Mouse (Mus musculus): ENCODE measurements around the gene Gm10260. TPM values are rescaled to one million over a fixed set of nuclear protein-coding genes. Genes with fewer than 3 reads are reported as not detected.

Gene Gm10260
- 20.1 and 24.5 TPM in 2 replicates for total RNA-seq (2014; fragmentation: Nextera tagmentation)
- total RNA-seq (2017) = 24.1 and 30.6 TPM in 2 replicates
- polyA plus RNA-seq (2012) = 1.1 and 1.6 TPM in 2 replicates

DNA sequence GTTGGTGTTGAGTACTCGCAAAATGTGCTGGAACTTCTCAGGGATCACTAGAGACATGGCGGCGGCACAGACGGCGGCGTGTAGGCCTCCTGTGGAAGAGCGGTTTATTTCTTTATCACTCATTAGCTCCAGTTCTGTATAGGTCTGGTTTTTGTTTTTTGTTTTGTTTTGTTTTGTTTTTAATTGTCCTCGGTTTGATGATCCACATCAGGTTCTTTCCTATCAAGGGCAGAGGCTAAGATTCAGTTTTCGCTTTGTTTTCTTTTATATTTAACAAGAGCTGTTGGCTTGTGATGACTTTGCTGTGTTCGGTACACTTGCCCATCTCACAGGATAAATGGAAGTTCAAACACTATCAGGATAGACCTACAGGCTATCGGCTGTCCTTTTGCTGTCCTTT lies at the start of gene Gm10260:
Gene Gm10260 (minus strand): TSS at position 101 of the 400 bp plus-strand sequence.
- no peak for DNase-seq (ENCODE audit: low spot score)
- Histone ChIP-seq H3K9me3 (replicated peaks) (no peaks in the 10 kb centered on the region), H3K27me3 (ENCODE audit: insufficient read depth, low read length) (no peaks in the 10 kb centered on the region), H3K4me1 (ENCODE audit: insufficient read depth, low read depth, low read length) (peaks cover 47% of the 10 kb centered on the region), H3K36me3 (replicated peaks) (no peaks in the 10 kb centered on the region), H3K4me3 (ENCODE audit: low read depth, low read length) (no peak within 1 kb of the TSS)
- TF ChIP-seq POLR2AphosphoS5 (IDR thresholded peaks at IDR 0.05; ENCODE audit: insufficient replicate concordance, low read depth, low read length) = no peak
- no peak for TF ChIP-seq GATA2 (IDR thresholded peaks at IDR 0.05; ENCODE audit: borderline replicate concordance, low read depth, low read length)
- TF ChIP-seq TAL1 (conservative IDR thresholded peaks at IDR 0.05; ENCODE audit: low read depth, low read length) = no peak
- no peak for TF ChIP-seq CTCF (IDR thresholded peaks at IDR 0.05; ENCODE audit: low read depth, low read length)
- TF ChIP-seq GATA1 (IDR thresholded peaks at IDR 0.05; ENCODE audit: borderline replicate concordance, low read length) = no peak
- no peak for ATAC-seq (ENCODE audit: extremely low read depth, insufficient number of reproducible peaks, low FRiP score, poor library complexity, severe bottlenecking)

DNA sequence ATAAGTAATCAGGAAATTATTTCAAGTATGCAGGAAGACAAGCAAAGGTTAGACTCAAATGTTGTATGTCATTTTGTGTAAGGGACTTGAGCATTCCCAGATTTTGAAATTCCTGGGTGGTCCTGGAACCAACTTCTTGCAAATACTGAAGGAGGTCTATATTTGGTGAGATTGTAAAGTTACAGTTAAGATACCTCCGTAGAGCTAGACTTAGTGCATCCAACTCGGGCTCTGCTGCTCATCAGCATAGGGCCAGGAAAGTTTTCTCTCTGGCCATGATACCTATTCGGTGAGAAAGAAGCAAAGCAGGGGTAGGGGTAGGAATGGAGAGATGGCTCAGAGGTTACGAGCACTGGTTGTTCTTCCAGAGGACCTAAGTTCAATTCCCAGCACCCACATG lies 49.4 kb upstream of the Gm10260 start:
- no peak for TF ChIP-seq GATA1 (IDR thresholded peaks at IDR 0.05; ENCODE audit: borderline replicate concordance, low read length)
- no peak for TF ChIP-seq POLR2AphosphoS5 (IDR thresholded peaks at IDR 0.05; ENCODE audit: insufficient replicate concordance, low read depth, low read length)
- TF ChIP-seq TAL1 (conservative IDR thresholded peaks at IDR 0.05; ENCODE audit: low read depth, low read length) = no peak
- Histone ChIP-seq H3K27me3 (ENCODE audit: insufficient read depth, low read length) (peaks cover 43% of the 10 kb centered on the region), H3K4me3 (ENCODE audit: low read depth, low read length) (no peak overlapping the region), H3K9me3 (replicated peaks) (no peaks in the 10 kb centered on the region), H3K4me1 (ENCODE audit: insufficient read depth, low read depth, low read length) (no peaks in the 10 kb centered on the region; the same call in 1 of the 2 replicates), H3K36me3 (replicated peaks) (no peaks in the 10 kb centered on the region)
- no peak for DNase-seq (ENCODE audit: low spot score)
- ATAC-seq (ENCODE audit: extremely low read depth, insufficient number of reproducible peaks, low FRiP score, poor library complexity, severe bottlenecking) = no peak

DNA sequence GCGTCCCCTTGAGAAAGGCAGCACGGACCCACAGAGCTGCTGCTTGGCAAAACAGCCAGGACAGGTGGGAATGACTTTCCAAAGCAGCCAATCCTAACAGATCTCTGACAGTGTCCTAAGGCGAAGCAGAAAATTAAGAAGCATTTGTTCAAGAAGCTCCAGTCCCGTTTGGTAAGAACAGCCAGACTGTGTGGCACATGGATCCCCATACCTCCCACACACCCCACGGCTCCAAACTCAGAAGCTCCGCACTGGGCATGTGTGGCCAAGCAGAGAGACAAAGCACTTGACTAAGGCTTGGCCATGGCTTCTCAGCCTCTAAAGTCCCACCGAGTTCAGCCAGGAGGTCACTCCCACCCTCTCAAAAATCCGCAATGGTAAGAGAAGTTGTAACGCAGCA lies 45.5 kb upstream of the Gm10260 start:
- DNase-seq (ENCODE audit: low spot score) (no peak), ATAC-seq (ENCODE audit: extremely low read depth, insufficient number of reproducible peaks, low FRiP score, poor library complexity, severe bottlenecking) (no peak)
- H3K27me3 ChIP-seq (ENCODE audit: insufficient read depth, low read length) = peaks cover 51% of the 10 kb centered on the region
- H3K4me1 ChIP-seq (ENCODE audit: insufficient read depth, low read depth, low read length) = peaks cover 4% of the 10 kb centered on the region
- TF ChIP-seq POLR2AphosphoS5 (IDR thresholded peaks at IDR 0.05; ENCODE audit: insufficient replicate concordance, low read depth, low read length) (no peak), CTCF (IDR thresholded peaks at IDR 0.05; ENCODE audit: low read depth, low read length) (no peak), GATA2 (IDR thresholded peaks at IDR 0.05; ENCODE audit: borderline replicate concordance, low read depth, low read length) (no peak), GATA1 (IDR thresholded peaks at IDR 0.05; ENCODE audit: borderline replicate concordance, low read length) (no peak), TAL1 (conservative IDR thresholded peaks at IDR 0.05; ENCODE audit: low read depth, low read length) (no peak)
- no peaks in the 10 kb centered on the region for H3K36me3 ChIP-seq (replicated peaks)
- H3K4me3 ChIP-seq (ENCODE audit: low read depth, low read length) = no peak overlapping the region
- H3K9me3 ChIP-seq (replicated peaks) = no peaks in the 10 kb centered on the region

DNA sequence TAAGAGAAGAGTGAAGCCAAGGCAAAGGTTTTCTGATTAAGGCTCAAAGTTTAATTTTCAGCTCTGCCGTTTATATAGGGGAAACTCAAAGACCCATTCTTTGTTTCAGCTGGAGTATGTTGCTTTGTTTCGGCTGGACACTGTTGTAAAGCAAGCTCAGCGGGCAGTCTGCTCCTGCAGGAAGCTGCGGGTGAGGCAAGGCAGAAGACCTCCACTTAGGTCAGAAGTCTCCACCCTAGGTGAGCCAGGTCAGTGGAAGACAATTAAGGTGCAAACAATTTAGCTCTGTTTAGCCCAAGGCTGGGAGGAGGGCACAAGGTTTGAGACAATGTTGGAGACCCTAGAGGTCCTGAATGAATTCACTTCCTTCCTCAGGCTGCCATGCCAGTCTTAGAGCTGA lies 42.0 kb upstream of the Gm10260 start:
- H3K9me3 ChIP-seq (replicated peaks) = no peaks in the 10 kb centered on the region
- H3K36me3 ChIP-seq (replicated peaks) = no peaks in the 10 kb centered on the region
- peaks cover 6% of the 10 kb centered on the region for H3K4me1 ChIP-seq (ENCODE audit: insufficient read depth, low read depth, low read length)
- DNase-seq (ENCODE audit: low spot score) = no peak
- H3K27me3 ChIP-seq (ENCODE audit: insufficient read depth, low read length) = peaks cover 58% of the 10 kb centered on the region
- TF ChIP-seq CTCF (IDR thresholded peaks at IDR 0.05; ENCODE audit: low read depth, low read length) (no peak), GATA2 (IDR thresholded peaks at IDR 0.05; ENCODE audit: borderline replicate concordance, low read depth, low read length) (no peak), GATA1 (IDR thresholded peaks at IDR 0.05; ENCODE audit: borderline replicate concordance, low read length) (no peak), TAL1 (conservative IDR thresholded peaks at IDR 0.05; ENCODE audit: low read depth, low read length) (no peak), POLR2AphosphoS5 (IDR thresholded peaks at IDR 0.05; ENCODE audit: insufficient replicate concordance, low read depth, low read length) (no peak)
- no peak overlapping the region for H3K4me3 ChIP-seq (ENCODE audit: low read depth, low read length)
- ATAC-seq (ENCODE audit: extremely low read depth, insufficient number of reproducible peaks, low FRiP score, poor library complexity, severe bottlenecking) = no peak

DNA sequence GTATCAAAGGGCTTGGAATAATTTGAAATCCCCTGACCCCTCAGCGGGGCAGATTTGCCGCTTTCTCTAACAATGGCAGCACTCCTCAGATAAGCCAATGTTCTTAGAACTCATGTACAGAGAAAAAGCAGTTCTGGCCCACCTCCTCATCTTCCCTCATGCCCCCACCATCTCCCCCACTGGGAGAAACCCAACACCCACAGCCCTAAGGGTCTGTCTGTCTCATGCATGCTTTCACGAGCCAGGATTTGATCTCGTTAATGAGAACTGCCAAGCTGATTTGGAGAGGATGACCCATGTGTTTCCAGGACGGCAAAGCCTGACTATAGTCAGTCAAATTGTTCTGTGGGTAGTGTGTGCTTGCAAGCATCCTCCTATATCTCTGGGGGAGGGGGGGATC lies 37.0 kb upstream of the Gm10260 start:
- H3K9me3 ChIP-seq (replicated peaks) = no peaks in the 10 kb centered on the region
- DNase-seq (ENCODE audit: low spot score) (no peak), ATAC-seq (ENCODE audit: extremely low read depth, insufficient number of reproducible peaks, low FRiP score, poor library complexity, severe bottlenecking) (no peak)
- no peaks in the 10 kb centered on the region for H3K36me3 ChIP-seq (replicated peaks)
- TF ChIP-seq GATA1 (IDR thresholded peaks at IDR 0.05; ENCODE audit: borderline replicate concordance, low read length) (no peak), GATA2 (IDR thresholded peaks at IDR 0.05; ENCODE audit: borderline replicate concordance, low read depth, low read length) (no peak), POLR2AphosphoS5 (IDR thresholded peaks at IDR 0.05; ENCODE audit: insufficient replicate concordance, low read depth, low read length) (no peak), TAL1 (conservative IDR thresholded peaks at IDR 0.05; ENCODE audit: low read depth, low read length) (no peak), CTCF (IDR thresholded peaks at IDR 0.05; ENCODE audit: low read depth, low read length) (no peak)
- H3K27me3 ChIP-seq (ENCODE audit: insufficient read depth, low read length) = peaks cover 39% of the 10 kb centered on the region
- H3K4me3 ChIP-seq (ENCODE audit: low read depth, low read length) = no peak overlapping the region
- peaks cover 33% of the 10 kb centered on the region for H3K4me1 ChIP-seq (ENCODE audit: insufficient read depth, low read depth, low read length)

DNA sequence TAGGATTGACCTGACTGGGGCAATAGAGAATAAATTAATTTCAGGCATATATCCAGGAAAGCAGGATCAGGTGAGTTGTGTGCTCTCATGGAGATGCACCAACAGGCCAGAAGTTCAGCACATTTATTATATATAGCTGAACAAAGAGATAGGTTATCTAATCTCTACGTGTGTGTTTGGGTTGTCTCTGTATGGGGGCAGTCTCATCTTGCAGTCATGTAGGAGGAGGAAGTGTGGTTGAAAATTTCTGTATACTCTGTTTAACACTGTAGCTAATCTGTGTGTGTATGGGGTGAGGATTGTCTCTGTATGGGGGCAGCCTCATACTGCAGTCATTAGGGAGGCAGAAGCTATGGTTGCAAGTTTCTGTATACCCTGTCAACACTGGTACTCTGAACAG lies 34.3 kb upstream of the Gm10260 start:
- H3K27me3 ChIP-seq (ENCODE audit: insufficient read depth, low read length) = peaks cover 19% of the 10 kb centered on the region
- no peak overlapping the region for H3K4me3 ChIP-seq (ENCODE audit: low read depth, low read length)
- peaks cover 47% of the 10 kb centered on the region for H3K4me1 ChIP-seq (ENCODE audit: insufficient read depth, low read depth, low read length)
- ATAC-seq (ENCODE audit: extremely low read depth, insufficient number of reproducible peaks, low FRiP score, poor library complexity, severe bottlenecking) (peak; percentile 75), DNase-seq (ENCODE audit: low spot score) (no peak)
- peak; percentile 17; the same call in 1 of the 2 replicates for TF ChIP-seq TAL1 (conservative IDR thresholded peaks at IDR 0.05; ENCODE audit: low read depth, low read length)
- TF ChIP-seq GATA2 (IDR thresholded peaks at IDR 0.05; ENCODE audit: borderline replicate concordance, low read depth, low read length) = no peak
- H3K9me3 ChIP-seq (replicated peaks) = no peaks in the 10 kb centered on the region
- H3K36me3 ChIP-seq (replicated peaks) = no peaks in the 10 kb centered on the region

DNA sequence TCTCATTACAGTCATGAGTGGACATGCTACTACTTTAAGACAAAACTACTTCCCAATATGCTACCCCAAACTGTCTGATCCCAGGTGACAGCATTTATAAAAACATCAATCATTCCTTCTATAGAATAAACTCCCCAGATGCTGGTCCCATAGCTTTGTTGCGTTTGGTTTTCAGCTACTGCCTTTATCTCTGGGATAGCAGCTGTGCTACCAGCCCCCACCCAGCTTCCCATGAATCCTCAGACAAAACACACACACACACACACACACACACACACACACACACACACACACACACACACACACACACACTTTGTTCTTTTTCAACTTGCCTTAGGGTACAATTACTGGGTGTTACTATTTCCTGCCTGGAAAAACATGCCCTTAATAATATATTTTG lies 33.5 kb upstream of the Gm10260 start:
- no peak for TF ChIP-seq GATA2 (IDR thresholded peaks at IDR 0.05; ENCODE audit: borderline replicate concordance, low read depth, low read length)
- no peak for TF ChIP-seq GATA1 (IDR thresholded peaks at IDR 0.05; ENCODE audit: borderline replicate concordance, low read length)
- no peak for TF ChIP-seq TAL1 (conservative IDR thresholded peaks at IDR 0.05; ENCODE audit: low read depth, low read length)
- TF ChIP-seq CTCF (IDR thresholded peaks at IDR 0.05; ENCODE audit: low read depth, low read length) = no peak
- no peak for TF ChIP-seq POLR2AphosphoS5 (IDR thresholded peaks at IDR 0.05; ENCODE audit: insufficient replicate concordance, low read depth, low read length)
- Histone ChIP-seq H3K4me1 (ENCODE audit: insufficient read depth, low read depth, low read length) (peaks cover 49% of the 10 kb centered on the region), H3K27me3 (ENCODE audit: insufficient read depth, low read length) (peaks cover 19% of the 10 kb centered on the region), H3K36me3 (replicated peaks) (no peaks in the 10 kb centered on the region), H3K9me3 (replicated peaks) (no peaks in the 10 kb centered on the region), H3K4me3 (ENCODE audit: low read depth, low read length) (no peak overlapping the region)
- DNase-seq (ENCODE audit: low spot score) (no peak), ATAC-seq (ENCODE audit: extremely low read depth, insufficient number of reproducible peaks, low FRiP score, poor library complexity, severe bottlenecking) (no peak)

Measured in G1E (cell line).